Mouse (Mus musculus) embryonic fibroblast, embryonic 13.5 days (primary cell): Measurements from ENCODE around the gene Nhs. TPM values are rescaled to one million over a fixed set of nuclear protein-coding genes. Genes with fewer than 3 reads are reported as not detected.

Experiments
- H3K27ac ChIP-seq: 2 replicates; pipeline ENCODE4 v1.5.1; 2012; ENCODE audit warnings: low read length, control low read depth, inconsistent platforms; ENCODE audit not compliant: insufficient read depth
- H3K4me1 ChIP-seq: 2 replicates; pipeline ENCODE4 v1.6.1; 2011; ENCODE audit warnings: low read length; ENCODE audit not compliant: control insufficient read depth, insufficient read depth
- H3K4me3 ChIP-seq: 2 replicates; pipeline ENCODE4 v1.5.1; 2011; ENCODE audit warnings: mild to moderate bottlenecking, control low read depth, low read length; ENCODE audit not compliant: insufficient read depth
- CTCF ChIP-seq: IDR thresholded peaks from 2 replicates; pipeline ENCODE4 v1.5.1; 2011; ENCODE audit warnings: mild to moderate bottlenecking, control low read depth, low read length, moderate library complexity, borderline replicate concordance; ENCODE audit not compliant: insufficient read depth
- POLR2A ChIP-seq: IDR thresholded peaks from 2 replicates; pipeline ENCODE4 v1.6.1; 2011; ENCODE audit warnings: low read depth, mild to moderate bottlenecking, control low read depth, low read length, moderate library complexity
- polyA plus RNA-seq: library from polyadenylated mRNA; stranded (reverse); fragments of >200 nt; gene quantifications from 2 replicates; pipeline ENCODE4 v1.2.4, GENCODE M21; 2011; ENCODE audit warnings: low read depth; ENCODE audit not compliant: missing spikeins, insufficient read length

The Nhs gene
- polyA plus RNA-seq, 1 experiment: 10.6 TPM

GRCm38 (mm10) chrX:162021724-162022123 is 137.8 kb downstream of the Nhs start:
- Histone ChIP-seq H3K27ac (no peak overlapping the region), H3K4me1 (no peaks in the 10 kb centered on the region), H3K4me3 (no peak overlapping the region)
- TF ChIP-seq CTCF (no peak), POLR2A (no peak)

GRCm38 (mm10) chrX:162020039-162020566 is 139.4 kb downstream of the Nhs start:
- H3K4me3 ChIP-seq: no peak overlapping the region
- TF ChIP-seq POLR2A (no peak), CTCF (no peak)
- no peak overlapping the region for H3K27ac ChIP-seq
- H3K4me1 ChIP-seq: no peaks in the 10 kb centered on the region

DNA sequence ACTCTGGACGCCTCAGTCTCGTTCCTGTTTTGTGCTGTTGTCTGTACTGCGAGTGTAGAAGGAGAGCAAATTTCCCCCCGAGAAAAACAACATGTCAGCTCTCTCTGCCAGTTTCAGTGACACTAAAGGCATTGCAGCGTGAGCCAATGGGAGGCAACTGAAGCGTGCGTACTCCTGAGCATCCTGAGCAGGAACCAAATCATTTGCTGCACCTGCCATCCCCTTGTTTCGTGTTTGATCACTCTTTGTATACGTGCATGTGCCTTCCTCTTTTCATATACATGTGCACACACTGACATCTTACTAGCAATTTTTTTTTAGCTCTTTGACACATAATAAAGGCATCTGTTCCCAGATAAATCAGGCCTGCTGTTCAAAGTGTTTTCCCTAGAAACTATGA is 142.1 kb downstream of the Nhs start:
- Histone ChIP-seq H3K27ac (no peak overlapping the region), H3K4me3 (no peak overlapping the region), H3K4me1 (no peaks in the 10 kb centered on the region)
- no peak for TF ChIP-seq CTCF
- TF ChIP-seq POLR2A: no peak

DNA sequence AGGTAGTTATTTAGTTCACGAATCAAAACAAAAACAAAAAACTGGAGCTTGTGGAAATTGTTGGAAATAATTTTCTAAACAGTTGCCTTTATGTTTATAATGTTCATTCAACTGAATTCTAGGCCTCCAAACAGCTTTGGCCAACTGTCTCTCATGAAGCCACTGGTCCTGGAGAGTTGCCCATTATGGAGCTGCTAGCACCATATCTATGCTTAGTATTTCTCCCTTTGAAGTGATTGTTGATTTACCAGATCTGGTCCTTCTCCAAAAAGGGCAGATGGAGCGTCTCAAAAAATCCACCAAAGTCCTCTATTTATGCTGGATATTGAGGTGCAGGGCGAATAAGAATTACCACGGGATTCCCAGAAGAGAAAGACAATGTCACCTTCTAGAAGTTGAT is 147.0 kb downstream of the Nhs start:
- Histone ChIP-seq H3K4me3 (no peak overlapping the region), H3K27ac (no peak overlapping the region), H3K4me1 (no peaks in the 10 kb centered on the region)
- TF ChIP-seq POLR2A (no peak), CTCF (no peak)

DNA sequence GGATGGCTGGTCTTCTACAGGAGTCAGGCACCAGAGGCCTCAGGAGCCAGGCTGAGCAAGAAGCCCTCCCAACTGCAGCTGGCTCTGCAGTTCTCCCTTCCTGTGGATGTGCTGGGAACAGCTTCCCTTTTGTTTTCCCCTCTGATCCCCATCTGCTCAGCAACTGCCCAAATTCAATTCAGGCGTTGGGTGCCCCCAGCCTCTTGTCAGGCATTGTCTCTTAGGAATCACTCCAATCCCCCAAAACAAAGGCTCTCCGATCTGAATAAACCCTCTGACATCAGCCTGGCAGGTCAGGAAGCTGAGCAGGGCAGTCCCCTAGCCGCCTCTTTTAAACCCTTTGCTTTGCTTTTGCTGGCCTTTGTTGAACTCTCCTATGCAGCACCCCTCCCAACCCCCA is 149.7 kb downstream of the Nhs start:
- no peak for TF ChIP-seq CTCF
- TF ChIP-seq POLR2A: no peak
- H3K4me1 ChIP-seq: no peaks in the 10 kb centered on the region
- no peak overlapping the region for H3K4me3 ChIP-seq
- H3K27ac ChIP-seq: no peak overlapping the region

GRCm38 (mm10) chrX:162003818-162004217 is 155.7 kb downstream of the Nhs start:
- TF ChIP-seq CTCF: no peak
- TF ChIP-seq POLR2A: no peak
- Histone ChIP-seq H3K4me3 (no peak overlapping the region), H3K4me1 (no peaks in the 10 kb centered on the region), H3K27ac (no peak overlapping the region)

- H3K4me1 ChIP-seq: no peaks in the 10 kb centered on the region; the same call in 1 of the 2 replicates
- TF ChIP-seq CTCF (no peak), POLR2A (no peak)
- H3K4me3 ChIP-seq: no peak overlapping the region
- H3K27ac ChIP-seq: no peak overlapping the region
Observed at GRCm38 (mm10) chrX:161998876-161999275, 160.7 kb downstream of the Nhs start.

DNA sequence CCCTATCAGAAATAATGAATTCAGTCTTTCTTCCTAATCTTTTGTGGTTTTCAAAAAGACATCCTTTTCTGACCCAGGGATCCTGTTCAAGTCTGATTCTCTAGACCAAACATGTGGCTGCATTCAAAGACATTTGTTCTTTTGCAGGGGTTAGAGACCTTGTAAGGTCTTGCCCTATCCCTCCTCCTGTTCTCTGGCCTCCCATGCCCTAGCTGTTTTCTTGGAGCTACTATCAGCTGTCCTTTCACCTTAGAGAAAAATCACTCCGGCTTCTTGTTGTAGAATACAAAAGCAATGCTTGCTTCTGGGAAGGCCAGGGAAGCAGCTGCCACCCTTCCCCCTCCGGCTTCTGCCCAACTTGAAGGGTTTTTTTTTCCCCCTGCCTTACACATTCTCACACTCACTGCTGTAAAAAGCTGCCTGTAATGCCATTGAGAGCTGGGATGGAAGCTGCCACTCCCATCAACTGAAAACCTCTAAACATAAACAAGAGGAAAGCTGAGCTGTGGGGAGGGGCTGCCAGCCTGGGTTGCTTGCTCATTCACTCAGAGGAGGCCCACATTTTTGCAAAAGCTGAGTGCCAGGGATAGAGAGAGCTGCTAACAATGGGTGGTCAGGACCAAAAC is 162.2 kb downstream of the Nhs start:
- TF ChIP-seq POLR2A (no peak), CTCF (no peak)
- H3K27ac ChIP-seq: no peak overlapping the region
- no peak overlapping the region for H3K4me3 ChIP-seq
- H3K4me1 ChIP-seq: peaks cover 2% of the 10 kb centered on the region; the same call in 1 of the 2 replicates

- H3K4me3 ChIP-seq: no peak overlapping the region
- peaks cover 2% of the 10 kb centered on the region; the same call in 1 of the 2 replicates for H3K4me1 ChIP-seq
- no peak overlapping the region for H3K27ac ChIP-seq
- no peak for TF ChIP-seq POLR2A
- no peak for TF ChIP-seq CTCF
Observed at GRCm38 (mm10) chrX:161990171-161990570, 169.4 kb downstream of the Nhs start.

DNA sequence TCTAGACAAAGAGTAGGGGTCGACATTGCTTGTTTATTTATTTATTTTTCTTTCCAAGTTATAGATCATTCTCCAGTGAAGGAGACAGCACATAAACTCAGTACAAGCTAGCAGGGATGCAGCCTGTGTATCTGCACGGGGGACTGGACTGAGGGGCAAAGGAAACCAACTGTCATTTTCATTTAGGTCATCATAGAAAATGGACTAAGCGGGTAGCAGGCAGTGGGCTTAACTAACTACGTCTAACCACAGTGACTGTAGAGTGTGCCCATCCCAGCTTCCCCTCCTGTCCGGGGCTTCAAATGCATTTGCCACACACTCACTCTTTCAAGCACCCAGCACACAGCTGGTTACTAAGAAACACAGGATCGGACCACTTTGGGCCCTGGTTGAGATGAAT is 174.6 kb downstream of the Nhs start:
- H3K4me1 ChIP-seq: 0 out of 2 replicates have a peak, but pooled peaks cover 4% of the 10 kb centered on the region
- H3K27ac ChIP-seq: no peak overlapping the region
- TF ChIP-seq CTCF (no peak), POLR2A (no peak)
- H3K4me3 ChIP-seq: no peak overlapping the region

DNA sequence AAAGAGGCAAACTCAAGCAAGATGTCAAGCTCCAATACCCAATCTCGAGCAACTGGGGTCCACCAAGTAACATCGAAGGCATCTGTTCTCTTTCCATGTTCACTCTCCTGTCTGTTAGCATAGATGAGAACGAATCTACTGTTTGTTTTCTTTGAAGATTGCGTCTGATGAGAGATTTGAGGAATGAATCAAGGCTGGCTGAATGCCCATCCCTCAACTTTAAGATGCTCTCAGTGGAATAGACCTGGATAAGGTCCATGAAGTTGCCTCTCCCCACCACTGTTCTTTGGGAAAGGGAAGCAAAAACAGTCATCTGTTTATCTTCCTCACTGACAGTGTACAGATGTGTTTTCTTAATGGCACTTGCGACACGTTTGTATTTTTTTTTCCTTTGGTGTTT is 178.1 kb downstream of the Nhs start:
- Histone ChIP-seq H3K27ac (no peak overlapping the region), H3K4me1 (0 out of 2 replicates have a peak, but pooled peaks cover 4% of the 10 kb centered on the region), H3K4me3 (no peak overlapping the region)
- TF ChIP-seq CTCF (no peak), POLR2A (no peak)
